In the genomic region with DNA sequence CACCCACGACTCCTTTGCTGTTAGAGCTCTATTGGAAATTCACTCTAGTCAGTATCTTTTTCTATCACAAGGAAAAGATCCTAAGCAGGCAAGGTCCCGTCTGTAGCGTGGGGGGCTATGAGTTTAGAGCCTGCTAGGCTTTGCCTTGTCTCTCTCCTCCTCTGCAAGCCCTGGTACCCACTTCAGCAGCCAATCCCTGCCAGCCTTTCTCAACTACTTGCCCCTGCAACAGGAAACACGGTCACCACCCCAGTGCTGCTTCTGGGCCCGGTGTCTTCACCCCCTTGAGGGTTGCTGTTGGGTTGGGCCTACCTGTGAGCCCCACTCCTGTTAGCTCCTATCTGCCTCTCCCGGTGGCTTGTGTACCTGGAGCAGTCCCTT, we compare ENCODE assay signal across 9 mouse cellular contexts. TPM values are rescaled to one million over a fixed set of nuclear protein-coding genes. Genes with fewer than 3 reads are reported as not detected.
DNase-seq lines count a peak whose midpoint lies in the region; ATAC-seq and TF ChIP-seq lines count a peak whose summit lies in the region.
"Had no signal": no experiment of that assay in that cellular context is flagged by ENCODE, and none has a peak within 500 bp of the region (broad histone marks: within the 10 kb centered on the region; RNA-seq: fewer than 3 reads in every experiment).

No protein-coding gene starts in this region.

- no peak for TF ChIP-seq EP300 in lung, postnatal 0 days (IDR thresholded peaks at IDR 0.05)

- intact Hi-C loops in left cerebral cortex, postnatal 14 days (cut with DNase I), result no loop called here

- no peak overlapping the region for H3K9ac ChIP-seq in lung, embryonic 14.5 days
- no peak overlapping the region; the same call in 1 of the 2 replicates for H3K9ac ChIP-seq in lung, postnatal 0 days (replicated peaks; ENCODE audit: low read depth)

- H3K4me3 ChIP-seq in lung, embryonic 14.5 days (ENCODE audit: low read depth, low read length), result no peak overlapping the region
- no peak overlapping the region for H3K4me3 ChIP-seq in lung, postnatal 0 days (ENCODE audit: low read depth, low read length)

- ATAC-seq in lung, embryonic 14.5 days (ENCODE audit: insufficient read depth), result no peak
- no peak for ATAC-seq in lung, postnatal 0 days
- no peak for ATAC-seq in cerebellum, adult (ENCODE audit: insufficient number of reproducible peaks, low FRiP score, low TSS enrichment)
- ATAC-seq: hindbrain, postnatal 0 days had no signal

- H3K27ac ChIP-seq in lung, embryonic 14.5 days (ENCODE audit: low read depth), result peak overlapping the region; percentile 66
- H3K27ac ChIP-seq in lung, postnatal 0 days (ENCODE audit: low read length), result peak overlapping the region; percentile 93

- DNase-seq in adrenal gland, adult (ENCODE audit: inconsistent age in 2 of 2, low spot score in 1 of 2), result peak; percentile 47 to 84
- no peak for DNase-seq in adrenal gland, postnatal 10 days
- DNase-seq in lung, embryonic 14.5 days, result no peak
- DNase-seq in lung, postnatal 14 days, result no peak
- peak; percentile 21 for DNase-seq in lung, postnatal 0 days (ENCODE audit: low spot score)
- DNase-seq in thymus, postnatal 25 days, result peak; percentile 74
- DNase-seq in left cerebral cortex, postnatal 14 days (ENCODE audit: low spot score in 2 of 2), result no peak

- H3K27me3 ChIP-seq in lung, embryonic 14.5 days (ENCODE audit: insufficient read depth, low read length), result no peaks in the 10 kb centered on the region
- H3K27me3 ChIP-seq in lung, postnatal 0 days (replicated peaks; ENCODE audit: insufficient read depth, low read length), result no peaks in the 10 kb centered on the region

- TF ChIP-seq CTCF in lung, embryonic 14.5 days (IDR thresholded peaks at IDR 0.05; ENCODE audit: low read depth), result no peak
- no peak for TF ChIP-seq CTCF in lung, postnatal 0 days (IDR thresholded peaks at IDR 0.05)

- 59% methylated on average over 6 of the region's 6 CpGs for WGBS in lung, embryonic 14.5 days
- 41% methylated on average over 6 of the region's 6 CpGs for whole genome bisulfite sequencing in lung, postnatal 0 days

- peak overlapping the region; percentile 31; the same call in 1 of the 2 replicates for H3K4me2 ChIP-seq in lung, embryonic 14.5 days
- H3K4me2 ChIP-seq in lung, postnatal 0 days (replicated peaks; ENCODE audit: low read depth, low read length), result no peak overlapping the region

- no peaks in the 10 kb centered on the region for H3K9me3 ChIP-seq in lung, embryonic 14.5 days (ENCODE audit: low read depth, low read length)
- H3K9me3 ChIP-seq in lung, postnatal 0 days (ENCODE audit: low read length), result no peaks in the 10 kb centered on the region

- H3K36me3 ChIP-seq in lung, embryonic 14.5 days (ENCODE audit: insufficient read depth), result peaks cover 25% of the 10 kb centered on the region
- H3K36me3 ChIP-seq in lung, postnatal 0 days (ENCODE audit: insufficient read depth, low read length), result no peaks in the 10 kb centered on the region

- H3K4me1 ChIP-seq in lung, embryonic 14.5 days (ENCODE audit: insufficient read depth), result peaks cover 36% of the 10 kb centered on the region
- H3K4me1 ChIP-seq in lung, postnatal 0 days (ENCODE audit: insufficient read depth, low read depth, low read length), result peaks cover 62% of the 10 kb centered on the region

RNA-seq across cellular contexts. Expression of a gene that starts 22.3 kb away (rescaled TPM):
- total RNA-seq in adrenal gland, postnatal 10 days (2021), result 10 to 100 TPM; 50.4 to 76.7 TPM
- polyA plus RNA-seq in lung, embryonic 14.5 days (2014; fragmentation: Nextera tagmentation; extraction: Ambion mirVana), result 43.8 and 51.2 TPM in 2 replicates
- 43.2 and 52.1 TPM in 2 replicates for polyA plus RNA-seq in lung, postnatal 0 days (2015; fragmentation: Nextera tagmentation; extraction: Ambion mirVana)
- total RNA-seq in left cerebral cortex, postnatal 14 days (2021), result 10 to 100 TPM; 23.7 to 25.9 TPM

RNA-seq across cellular contexts. Expression of a gene that starts 43.7 kb away (rescaled TPM):
- total RNA-seq in adrenal gland, postnatal 10 days (2021), result 10 to 100 TPM; 66.1 to 78.6 TPM
- 25.3 and 32.7 TPM in 2 replicates for polyA plus RNA-seq in lung, embryonic 14.5 days (2014; fragmentation: Nextera tagmentation; extraction: Ambion mirVana)
- 69.5 and 75.7 TPM in 2 replicates for polyA plus RNA-seq in lung, postnatal 0 days (2015; fragmentation: Nextera tagmentation; extraction: Ambion mirVana)
- 100 to 1,000 TPM; 157 to 169 TPM for total RNA-seq in left cerebral cortex, postnatal 14 days (2021)

RNA-seq across cellular contexts. Expression of a gene that starts 54.2 kb away (rescaled TPM):
- 10 to 100 TPM; 22.1 to 24.2 TPM for total RNA-seq in adrenal gland, postnatal 10 days (2021)
- 14.3 and 17.5 TPM in 2 replicates for polyA plus RNA-seq in lung, embryonic 14.5 days (2014; fragmentation: Nextera tagmentation; extraction: Ambion mirVana)
- polyA plus RNA-seq in lung, postnatal 0 days (2015; fragmentation: Nextera tagmentation; extraction: Ambion mirVana), result 18.7 and 25.5 TPM in 2 replicates
- 10 to 100 TPM; 28.9 to 36.7 TPM for total RNA-seq in left cerebral cortex, postnatal 14 days (2021)

Comparison
In these comparisons a context has a peak if more than half of its experiments do, and no peak if none do; other contexts are left out.
1. DNase-seq: peak in adrenal gland, adult (2 of 2), lung, postnatal 0 days (single experiment) and thymus, postnatal 25 days (single experiment); none in adrenal gland, postnatal 10 days (single experiment), lung, embryonic 14.5 days (single experiment), lung, postnatal 14 days (single experiment) and left cerebral cortex, postnatal 14 days (0 of 2).